Mouse (Mus musculus) thymus, adult 2 months (tissue): ENCODE measurements around the gene Gm28043.

Experiments used
- CTCF ChIP-seq: fragments of 200-500 bp; IDR thresholded peaks from 2 replicates; pipeline ENCODE4 v1.5.1; 2012; ENCODE audit warnings: mild to moderate bottlenecking, control low read depth, low read length, moderate library complexity, borderline replicate concordance; ENCODE audit not compliant: control insufficient read depth, poor library complexity, insufficient read depth; ENCODE audit errors: extremely low read depth
- POLR2A ChIP-seq: fragments of 200-500 bp; IDR thresholded peaks from 2 replicates; pipeline ENCODE4 v1.6.1; 2012; ENCODE audit warnings: mild to moderate bottlenecking, low read length, control low read depth, moderate library complexity; ENCODE audit not compliant: control insufficient read depth, poor library complexity, insufficient read depth; ENCODE audit errors: extremely low read depth

GRCm38 (mm10) chr17:29692827-29693226 is 78.2 kb downstream of the Gm28043 start:
- no peak for TF ChIP-seq POLR2A
- TF ChIP-seq CTCF, result no peak
